Mouse (Mus musculus) mouse trophoblast stem cell (cell line): Measurements from ENCODE around the gene Pfkfb4.

Experiments used
- in situ Hi-C, 2 experiments: fragments of 300-500 bp; cut with MseI, MboI; formaldehyde crosslinking; loops; 2 replicates in 1 of 2; 3 replicates in 1 of 2; pipeline ENCODE4 v1.15.1; 2025

Gene Pfkfb4

GRCm38 (mm10) chr9:108992620-108993361 lies 1.2 kb downstream of the Pfkfb4 start:
- in situ Hi-C loops, result no loop called here

DNA sequence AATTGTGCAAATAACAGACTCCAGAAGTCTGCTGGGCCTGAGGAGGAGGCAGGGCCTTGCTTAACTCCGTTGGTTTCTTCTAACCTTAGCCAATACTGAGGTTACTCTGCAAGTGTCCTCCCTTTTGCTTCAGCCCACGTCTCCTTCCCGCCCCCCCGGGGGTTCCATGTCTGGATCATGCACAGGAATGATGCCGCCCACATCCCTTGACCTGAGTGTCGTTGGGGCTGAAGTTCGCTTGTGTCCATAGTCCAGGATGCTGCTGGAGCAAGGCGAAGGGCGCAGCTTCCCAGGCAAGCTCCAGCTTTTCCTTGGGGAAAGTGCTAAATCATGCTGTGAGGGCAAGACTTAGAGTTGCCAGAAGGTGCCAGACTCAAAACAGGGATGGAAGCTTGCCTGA lies 4.8 kb downstream of the Pfkfb4 start:
- in situ Hi-C loops, result no loop called here

DNA sequence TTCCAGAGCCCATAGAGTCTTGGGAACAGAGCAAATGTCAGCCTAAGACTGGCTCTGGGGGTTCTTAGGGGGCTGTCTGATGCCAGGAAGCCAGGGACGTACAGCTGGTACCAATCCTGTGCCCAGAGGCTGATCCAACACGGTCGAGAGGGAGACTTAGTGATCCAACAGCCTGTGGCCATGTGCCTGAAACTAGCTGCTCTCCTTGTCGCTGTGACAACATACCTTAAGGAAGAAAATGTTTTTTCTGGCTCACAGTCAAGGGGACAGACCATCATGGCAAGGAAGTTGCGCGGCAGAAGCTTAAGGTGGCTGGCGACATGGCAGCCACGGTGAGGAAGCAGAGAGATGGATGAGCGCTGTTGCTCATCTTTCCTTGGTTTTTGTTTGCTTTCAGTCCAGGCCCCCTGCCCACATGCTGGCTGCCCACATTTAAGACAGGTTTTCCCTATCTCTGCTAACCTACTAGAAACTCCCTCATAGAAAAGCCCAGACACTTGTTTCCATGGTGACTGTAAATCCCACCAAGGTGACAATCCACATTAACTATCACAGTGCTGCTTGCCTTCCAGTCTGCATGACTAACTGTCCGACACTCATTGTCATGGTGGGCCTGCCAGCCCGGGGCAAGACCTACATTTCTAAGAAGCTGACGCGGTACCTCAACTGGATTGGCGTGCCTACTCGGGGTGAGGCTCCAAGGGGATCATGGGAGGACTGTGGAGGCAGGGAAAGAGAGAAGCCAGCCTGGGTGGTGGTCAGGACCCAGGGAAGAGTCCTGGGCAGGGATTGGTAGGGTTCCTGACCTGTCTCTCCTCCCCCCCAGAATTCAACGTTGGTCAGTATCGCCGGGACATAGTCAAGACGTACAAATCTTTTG lies 6.9 kb downstream of the Pfkfb4 start:
- in situ Hi-C loops, result no loop called here

- in situ Hi-C loops, result no loop called here
These were observed 7.6 kb downstream of the Pfkfb4 start for GRCm38 (mm10) chr9:108999167-108999526.

DNA sequence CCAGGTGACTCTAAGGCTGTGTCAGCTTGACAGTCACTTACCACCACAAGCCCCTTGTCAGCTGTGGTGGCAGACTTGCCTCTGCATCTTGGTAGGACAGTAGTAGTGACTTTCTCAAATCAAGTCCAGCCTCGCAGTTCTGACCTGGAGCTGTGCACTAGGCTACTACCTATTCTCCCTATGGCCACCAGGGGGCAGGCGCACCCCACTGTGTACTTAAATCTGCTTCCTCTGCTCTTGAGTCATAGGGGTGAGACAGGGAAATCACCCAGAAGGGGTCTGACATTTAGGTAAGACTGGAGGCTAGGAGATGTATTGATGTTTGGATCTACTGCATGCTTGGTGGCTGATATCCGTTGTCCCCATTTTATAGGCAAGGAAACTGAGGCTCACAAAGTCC lies 9.1 kb downstream of the Pfkfb4 start:
- in situ Hi-C loops, result loop anchor here (5.0 to 10.0 kb wide), 3 partner anchors 54 to 124 kb away; partner anchors contain the start of gene Trex1 (in 2 of the 2)

DNA sequence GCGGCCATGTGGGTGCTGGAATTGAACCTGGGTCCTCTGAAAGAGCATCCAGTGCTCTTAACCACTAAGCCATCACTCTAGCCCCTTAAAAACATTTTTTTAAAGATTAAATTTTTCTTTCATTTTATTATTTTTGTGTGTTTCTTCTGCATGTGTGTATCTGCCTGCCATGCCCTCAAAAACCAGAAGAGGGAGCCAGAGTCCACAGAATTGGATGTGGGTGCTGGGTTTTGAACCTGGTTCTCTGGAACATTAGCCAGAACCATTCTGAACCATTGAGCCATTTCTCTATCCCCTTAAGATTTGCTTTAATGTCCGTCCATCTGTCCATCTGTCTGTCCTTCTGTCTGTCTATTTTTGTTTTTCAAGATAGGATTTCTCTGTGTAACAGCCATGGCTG lies 11.6 kb downstream of the Pfkfb4 start:
- in situ Hi-C loops, result loop anchor here (5.0 to 10.0 kb wide), 3 partner anchors 52 to 122 kb away; partner anchors contain the start of gene Trex1 (in 2 of the 2)

DNA sequence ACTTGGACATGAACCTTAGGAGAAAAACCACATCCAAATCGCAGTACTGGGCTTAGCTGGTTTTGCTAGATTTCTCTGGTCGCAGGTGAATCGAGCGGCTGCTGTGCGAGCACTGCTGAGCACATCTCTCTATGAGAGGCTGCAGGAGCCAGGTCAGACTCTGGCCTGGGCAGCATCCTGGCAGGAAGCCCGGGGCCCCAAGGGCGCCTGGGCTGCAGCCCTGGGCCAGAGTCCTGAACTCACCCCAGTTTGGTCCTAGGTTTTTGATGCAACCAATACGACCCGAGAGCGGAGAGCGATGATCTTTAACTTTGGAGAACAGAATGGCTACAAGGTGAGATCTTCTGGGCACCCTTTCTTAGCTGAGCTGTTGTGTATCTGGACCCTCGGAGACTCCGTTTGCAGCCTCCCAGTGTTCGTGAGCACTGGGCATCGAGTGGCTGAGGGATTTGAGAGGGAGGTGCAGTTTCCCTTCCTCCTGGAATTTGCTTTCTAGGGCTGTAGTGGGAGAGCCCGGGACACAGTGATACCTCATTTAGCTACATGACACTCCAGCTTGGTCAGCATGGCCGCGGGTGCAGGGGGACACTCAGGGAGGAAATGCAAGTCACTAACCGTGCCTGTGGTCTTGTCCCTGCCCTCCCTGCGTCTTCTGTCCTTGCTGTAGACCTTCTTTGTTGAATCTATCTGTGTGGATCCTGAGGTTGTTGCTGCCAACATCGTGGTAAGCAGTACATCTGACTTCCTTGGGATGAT lies 15.6 kb downstream of the Pfkfb4 start:
- in situ Hi-C loops, result loop anchor here (5.0 to 10.0 kb wide), 3 partner anchors 48 to 118 kb away; partner anchors contain the start of genes Atrip (in 1 of the 2) and Trex1 (in 1 of the 2)

DNA sequence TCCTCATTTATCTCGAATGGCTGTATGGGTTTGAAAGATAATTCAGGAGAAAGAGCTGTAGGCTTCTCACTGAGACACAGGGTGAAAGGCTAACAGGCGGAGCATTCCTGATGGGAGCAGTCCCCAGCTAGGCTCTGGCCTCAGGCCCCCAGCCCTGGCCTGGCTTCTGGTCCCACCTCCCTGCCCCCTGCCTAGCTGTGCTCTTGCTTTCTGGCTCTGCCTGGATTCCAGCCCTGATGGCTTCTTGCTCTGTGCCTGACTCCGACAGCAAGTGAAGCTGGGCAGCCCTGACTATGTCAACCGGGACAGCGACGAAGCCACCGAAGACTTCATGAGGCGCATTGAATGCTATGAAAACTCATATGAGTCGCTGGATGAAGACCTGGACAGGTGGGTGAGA lies 16.5 kb downstream of the Pfkfb4 start:
- in situ Hi-C loops, result loop anchor here (5.0 to 10.0 kb wide), 3 partner anchors 47 to 117 kb away; partner anchors contain the start of genes Atrip (in 1 of the 2) and Trex1 (in 1 of the 2)

- in situ Hi-C loops, result loop anchor here (5.0 to 10.0 kb wide), 3 partner anchors 46 to 116 kb away; partner anchors contain the start of genes Atrip (in 1 of the 2) and Trex1 (in 1 of the 2)
These were observed 17.5 kb downstream of the Pfkfb4 start for GRCm38 (mm10) chr9:109008994-109009635.

GRCm38 (mm10) chr9:109009636-109010315 lies 18.2 kb downstream of the Pfkfb4 start:
- in situ Hi-C loops, result loop anchor here (5.0 to 10.0 kb wide), 3 partner anchors 45 to 115 kb away; partner anchors contain the start of genes Atrip (in 1 of the 2) and Trex1 (in 1 of the 2)

- in situ Hi-C loops, result no loop called here
These were observed 18.7 kb downstream of the Pfkfb4 start for GRCm38 (mm10) chr9:109010316-109010690.

- in situ Hi-C loops, result no loop called here
These were observed 23.8 kb downstream of the Pfkfb4 start for GRCm38 (mm10) chr9:109015397-109015796.

DNA sequence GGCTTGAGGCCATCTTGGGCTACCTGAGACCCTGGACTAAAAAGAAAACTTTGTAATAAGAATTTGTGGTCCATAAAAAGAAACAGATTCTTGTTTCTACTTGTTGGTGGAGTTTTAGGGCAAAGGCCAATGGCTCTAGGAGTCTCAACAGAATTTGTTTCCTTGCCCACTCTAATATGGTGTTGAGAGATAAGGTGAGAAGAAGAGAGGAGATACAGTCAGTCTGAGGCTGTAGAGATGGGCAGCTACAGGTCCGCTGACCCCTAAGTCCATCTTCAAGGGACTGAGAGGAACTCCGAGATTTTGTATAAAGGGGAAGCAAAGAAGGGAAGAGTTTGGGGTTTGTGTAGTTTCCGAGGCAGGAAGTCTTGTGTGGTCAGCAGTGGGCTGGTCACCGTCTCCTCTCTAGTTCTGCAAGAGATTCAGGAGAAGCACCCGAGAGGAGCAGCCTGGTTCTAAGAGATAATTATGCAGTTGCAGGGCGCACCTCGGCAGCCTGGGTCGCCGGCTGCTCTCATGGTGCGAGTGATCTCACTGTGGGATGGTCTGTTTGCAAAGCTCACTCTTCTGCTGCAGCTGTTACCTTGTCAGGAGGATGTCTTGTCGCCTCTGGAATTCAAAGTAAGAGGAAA lies 25.5 kb downstream of the Pfkfb4 start:
- in situ Hi-C loops, result no loop called here

- in situ Hi-C loops, result no loop called here
These were observed 29.9 kb downstream of the Pfkfb4 start for GRCm38 (mm10) chr9:109021428-109021827.

- in situ Hi-C loops, result no loop called here
These were observed 31.5 kb downstream of the Pfkfb4 start for GRCm38 (mm10) chr9:109022866-109023685.

GRCm38 (mm10) chr9:109027521-109027920 lies 35.9 kb downstream of the Pfkfb4 start:
- in situ Hi-C loops, result no loop called here

DNA sequence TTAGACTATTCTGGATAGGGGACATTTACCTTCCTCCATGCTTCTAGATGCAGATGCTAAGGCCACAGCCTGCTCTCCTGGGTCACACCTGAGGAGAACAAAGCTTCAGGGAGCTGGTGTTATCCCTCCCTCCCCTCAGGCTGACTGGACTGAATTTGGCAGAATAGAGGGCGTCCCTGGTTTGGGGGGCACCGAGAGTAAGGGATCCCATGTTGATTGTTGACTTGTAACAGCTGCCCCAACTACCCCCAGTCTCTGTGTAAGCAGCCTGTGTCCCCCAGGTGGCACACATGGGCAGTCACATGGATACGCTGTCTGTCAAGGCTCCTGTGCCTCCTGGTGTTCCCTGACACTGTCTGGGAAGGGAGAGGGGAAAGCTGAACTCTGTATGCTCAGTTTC lies 36.8 kb downstream of the Pfkfb4 start:
- in situ Hi-C loops, result no loop called here

DNA sequence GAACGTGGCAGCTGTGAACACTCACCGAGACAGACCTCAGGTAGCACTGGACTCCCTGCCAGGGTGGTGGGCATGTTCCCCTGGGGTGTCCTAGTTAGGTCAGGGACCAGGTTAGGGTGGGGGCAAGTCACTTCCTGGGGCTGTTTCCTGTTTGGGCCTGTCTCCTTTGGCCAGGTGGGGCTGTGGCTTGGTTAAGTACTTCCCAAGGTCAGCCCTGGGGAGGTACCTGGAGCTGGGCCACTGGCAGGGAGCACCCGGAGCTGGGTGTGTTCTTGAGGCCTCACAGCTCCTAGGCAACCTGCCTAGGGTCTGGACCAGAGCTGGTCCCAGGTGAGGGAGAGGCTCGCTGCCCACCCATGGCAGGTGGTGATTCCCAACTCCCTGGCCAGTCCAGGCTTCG lies 37.3 kb downstream of the Pfkfb4 start:
- in situ Hi-C loops, result no loop called here

GRCm38 (mm10) chr9:109030312-109030711 lies 38.7 kb downstream of the Pfkfb4 start:
- in situ Hi-C loops, result no loop called here
